Mouse (Mus musculus): Measurements from ENCODE around the gene Il17rc.

Gene Il17rc

DNA sequence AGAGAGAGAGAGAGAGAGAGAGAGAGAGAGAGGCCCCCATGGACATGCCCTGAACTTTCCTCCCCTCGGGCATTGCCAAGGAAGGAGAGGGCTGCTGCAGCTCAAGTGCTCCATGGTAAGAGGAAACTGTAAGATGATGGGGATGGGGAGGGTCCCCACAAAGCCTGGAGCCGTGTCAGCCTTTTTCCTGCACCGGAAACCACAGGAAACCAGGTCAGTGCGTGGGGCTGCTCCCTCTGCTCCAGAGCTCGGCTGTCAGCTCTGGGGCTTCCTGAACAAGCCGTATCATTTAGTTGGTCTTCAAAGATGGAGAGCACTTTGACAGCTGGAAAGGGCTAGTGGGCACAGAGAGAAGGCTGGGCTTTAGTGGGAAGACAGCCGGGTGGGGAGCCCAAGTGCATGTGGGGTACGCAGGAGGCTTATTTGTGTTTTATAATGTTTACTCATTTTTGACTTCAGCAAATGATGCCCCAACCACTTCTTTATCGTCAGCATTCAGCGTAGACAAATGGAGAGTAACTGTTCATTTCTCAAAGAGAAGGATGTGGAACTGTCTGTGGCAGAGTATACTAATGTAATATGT is 13.2 kb upstream of the Il17rc start, which contains the start of gene Il17re:
Il17re (plus strand) TSS at position 533 of the 583 bp plus-strand sequence.
- no peak for DNase-seq

DNA sequence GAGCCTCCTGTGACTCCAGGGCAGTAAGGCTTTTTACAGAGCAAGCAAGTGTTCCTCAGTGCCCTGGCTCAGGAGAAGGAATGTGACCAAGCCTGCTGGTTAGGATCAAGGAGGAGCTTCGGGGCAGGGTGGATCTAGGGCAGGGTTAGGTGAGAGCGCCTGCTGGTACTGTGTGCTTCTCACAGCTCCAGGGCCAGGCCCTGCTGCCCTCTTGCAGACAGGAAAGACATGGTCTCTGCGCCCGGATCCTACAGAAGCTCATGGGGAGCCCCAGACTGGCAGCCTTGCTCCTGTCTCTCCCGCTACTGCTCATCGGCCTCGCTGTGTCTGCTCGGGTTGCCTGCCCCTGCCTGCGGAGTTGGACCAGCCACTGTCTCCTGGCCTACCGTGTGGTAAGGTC is 12.6 kb upstream of the Il17rc start:
- peak; percentile 68 for DNase-seq

DNA sequence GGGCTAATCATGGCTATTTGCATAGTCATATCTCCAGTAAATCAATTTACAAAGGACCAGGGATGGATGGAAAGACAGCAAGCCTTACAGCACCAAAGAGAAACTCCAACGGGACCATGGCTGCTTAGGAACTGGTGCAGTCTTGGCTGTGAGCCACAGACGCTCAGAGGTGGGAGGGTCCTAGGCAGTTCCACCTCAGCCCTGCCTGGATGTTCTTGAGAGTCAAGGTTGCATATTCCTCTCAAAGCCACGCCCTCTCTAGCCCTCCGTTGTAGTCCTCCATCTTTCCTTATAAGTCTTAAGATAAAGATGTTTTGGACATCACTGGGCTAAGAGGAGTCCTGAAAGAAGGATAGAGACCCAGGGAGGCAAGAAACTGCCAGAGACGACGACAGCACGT is 7.2 kb upstream of the Il17rc start:
- no peak for DNase-seq

DNA sequence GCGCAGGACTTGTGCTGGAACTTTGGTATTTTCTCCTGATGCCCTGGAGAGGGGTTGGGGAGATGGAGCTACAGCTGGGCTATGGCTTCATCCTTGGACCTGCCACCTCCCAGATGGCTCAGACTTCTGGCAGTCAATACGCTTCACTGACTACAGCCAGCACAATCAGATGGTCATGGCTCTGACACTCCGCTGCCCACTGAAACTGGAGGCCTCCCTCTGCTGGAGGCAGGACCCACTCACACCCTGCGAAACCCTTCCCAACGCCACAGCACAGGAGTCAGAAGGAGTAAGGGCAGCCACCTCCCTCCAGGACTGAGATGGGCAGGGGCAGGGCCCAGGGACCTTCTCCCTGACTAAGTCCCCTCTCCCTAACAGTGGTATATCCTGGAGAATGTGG is 5.6 kb upstream of the Il17rc start:
- DNase-seq: no peak

DNA sequence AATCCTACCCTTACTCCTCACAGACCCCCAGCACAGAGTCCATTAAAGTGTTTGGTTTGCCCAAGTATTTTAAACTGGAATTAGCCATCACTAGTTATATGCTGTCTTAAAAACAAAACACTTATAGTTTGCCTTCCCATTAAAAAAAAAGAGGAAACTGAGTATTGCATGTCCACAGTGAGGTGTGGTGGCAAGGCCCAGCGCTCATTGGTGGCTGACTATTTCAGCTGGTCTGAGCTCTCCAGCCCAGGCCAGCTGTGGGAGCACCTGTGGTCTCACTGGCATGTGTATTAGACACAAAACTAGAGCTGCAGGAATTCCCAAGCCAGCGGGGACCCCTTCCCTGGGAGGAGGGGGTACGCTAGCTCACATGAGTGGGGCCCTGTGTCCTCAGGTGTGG is 2.7 kb upstream of the Il17rc start:
- DNase-seq: no peak

DNA sequence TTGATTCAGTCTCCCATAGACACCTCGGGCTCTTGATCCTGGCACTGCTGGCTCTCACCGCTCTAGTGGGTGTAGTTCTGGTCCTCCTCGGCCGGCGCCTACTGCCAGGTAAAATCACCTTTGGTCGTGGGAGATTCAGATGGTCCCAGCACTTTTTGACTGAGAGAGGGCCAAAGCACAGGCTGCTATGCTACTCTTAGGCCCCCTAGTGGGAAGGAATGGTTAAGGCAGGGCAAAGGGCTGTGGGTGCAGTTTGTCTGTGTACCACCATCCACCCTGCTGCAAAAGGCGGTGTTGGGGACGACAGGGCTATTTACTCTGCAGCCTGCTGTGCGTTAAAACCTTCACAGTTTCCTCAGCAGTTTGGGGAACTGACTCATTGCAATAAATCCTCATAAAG is 2.2 kb upstream of the Il17rc start:
- peak; percentile 74 for DNase-seq

DNA sequence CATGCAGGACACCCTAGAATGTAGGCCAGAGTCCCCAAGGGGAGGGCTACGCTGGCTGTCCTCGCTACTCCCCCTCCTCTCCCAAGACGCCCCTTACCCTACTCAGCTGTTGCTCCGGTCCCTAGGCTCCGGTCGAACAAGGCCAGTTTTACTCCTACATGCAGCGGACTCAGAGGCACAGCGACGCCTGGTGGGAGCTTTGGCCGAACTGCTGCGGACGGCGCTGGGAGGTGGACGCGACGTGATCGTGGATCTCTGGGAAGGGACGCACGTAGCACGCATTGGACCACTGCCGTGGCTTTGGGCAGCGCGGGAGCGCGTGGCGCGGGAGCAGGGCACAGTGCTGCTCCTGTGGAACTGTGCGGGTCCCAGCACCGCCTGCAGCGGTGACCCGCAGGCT is 1.8 kb upstream of the Il17rc start:
- peak; percentile 72 for DNase-seq

DNA sequence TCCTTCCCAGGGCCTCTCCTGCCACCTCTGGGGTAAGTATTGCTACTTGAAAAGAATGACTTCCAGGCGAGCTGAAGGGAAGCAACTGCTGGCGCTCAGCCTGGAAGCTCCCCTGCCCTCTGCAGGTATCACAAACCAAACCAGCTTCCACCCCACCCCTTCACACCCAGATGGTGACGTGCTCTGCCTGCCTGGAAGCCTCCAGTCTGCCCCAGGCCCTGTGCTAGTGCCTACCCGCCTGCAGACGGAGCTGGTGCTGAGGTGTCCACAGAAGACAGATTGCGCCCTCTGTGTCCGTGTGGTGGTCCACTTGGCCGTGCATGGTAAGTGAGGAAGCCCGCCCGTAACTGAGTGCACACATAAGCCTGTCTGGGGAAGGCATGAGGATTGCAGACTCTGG is 834 bp downstream of the Il17rc start:
- DNase-seq: no peak

DNA sequence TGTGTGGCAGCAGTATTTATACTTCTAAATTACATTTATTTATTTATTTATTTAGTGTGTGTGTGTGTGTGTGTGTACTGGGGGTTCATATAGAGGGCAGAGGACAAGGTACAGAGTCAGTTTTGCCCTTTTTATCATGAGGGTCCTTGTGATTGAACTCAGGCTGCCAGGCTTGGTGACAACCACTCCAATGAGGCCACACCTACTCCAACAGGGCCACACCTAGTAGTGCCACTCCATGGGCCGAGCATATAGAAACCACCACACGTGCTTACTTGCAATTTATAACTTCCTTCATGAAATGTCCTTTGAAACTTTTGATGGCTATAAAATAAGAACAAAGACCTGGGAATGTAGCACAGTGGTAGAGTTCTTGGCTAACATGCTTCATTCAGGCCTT is 2.0 kb downstream of the Il17rc start:
- no peak for DNase-seq

DNA sequence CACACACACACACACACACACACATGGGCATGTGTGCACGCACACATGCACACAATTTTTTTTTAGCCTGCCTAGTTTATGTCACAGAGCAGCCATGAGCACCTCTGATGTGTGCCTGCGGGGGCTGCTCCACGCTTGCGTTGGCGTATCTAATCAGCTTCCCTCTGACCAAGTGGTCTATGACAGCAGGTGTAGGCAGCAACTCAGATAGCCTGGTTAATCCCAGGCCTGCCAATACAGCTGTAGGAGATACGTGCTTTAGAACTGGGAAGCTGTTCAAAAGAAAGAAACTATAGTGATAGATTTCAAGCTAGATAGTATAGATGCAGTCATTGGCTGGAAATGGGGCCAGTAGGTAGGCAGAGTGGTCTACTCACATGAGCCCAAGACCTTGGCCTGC is 2.5 kb downstream of the Il17rc start:
- no peak for DNase-seq

DNA sequence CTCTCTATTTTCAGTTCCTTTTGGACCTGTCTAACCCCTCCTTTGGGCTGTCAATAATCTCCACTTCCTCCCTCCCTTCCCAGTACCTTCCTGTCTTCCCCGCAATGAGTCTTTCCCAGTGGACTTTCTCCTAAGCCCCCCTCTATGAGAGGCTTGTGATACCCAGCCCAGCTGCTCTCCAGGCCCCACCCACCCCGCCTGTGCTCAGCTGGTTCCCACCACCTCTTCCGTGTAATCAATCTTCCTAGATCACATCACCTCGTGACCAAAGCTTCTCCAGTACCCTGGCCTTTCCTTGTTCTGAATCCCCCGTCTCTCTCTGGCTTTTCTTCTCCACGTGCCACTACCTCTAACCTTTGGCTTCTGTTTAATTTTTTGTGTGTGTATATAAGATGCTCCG is 6.1 kb downstream of the Il17rc start:
- DNase-seq: no peak

DNA sequence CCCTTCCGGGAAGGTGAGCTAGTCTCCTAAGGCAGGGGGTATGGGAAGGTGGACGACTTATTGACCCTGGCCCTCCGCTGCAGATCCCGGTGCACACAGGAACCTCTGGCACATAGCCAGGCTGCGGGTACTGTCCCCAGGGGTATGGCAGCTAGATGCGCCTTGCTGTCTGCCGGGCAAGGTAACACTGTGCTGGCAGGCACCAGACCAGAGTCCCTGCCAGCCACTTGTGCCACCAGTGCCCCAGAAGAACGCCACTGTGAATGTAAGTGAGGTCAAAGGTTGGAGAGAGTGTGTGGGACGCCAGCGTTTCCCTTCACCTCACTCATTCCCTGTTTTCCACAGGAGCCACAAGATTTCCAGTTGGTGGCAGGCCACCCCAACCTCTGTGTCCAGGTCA is 7.7 kb downstream of the Il17rc start:
- DNase-seq: peak; percentile 54

DNA sequence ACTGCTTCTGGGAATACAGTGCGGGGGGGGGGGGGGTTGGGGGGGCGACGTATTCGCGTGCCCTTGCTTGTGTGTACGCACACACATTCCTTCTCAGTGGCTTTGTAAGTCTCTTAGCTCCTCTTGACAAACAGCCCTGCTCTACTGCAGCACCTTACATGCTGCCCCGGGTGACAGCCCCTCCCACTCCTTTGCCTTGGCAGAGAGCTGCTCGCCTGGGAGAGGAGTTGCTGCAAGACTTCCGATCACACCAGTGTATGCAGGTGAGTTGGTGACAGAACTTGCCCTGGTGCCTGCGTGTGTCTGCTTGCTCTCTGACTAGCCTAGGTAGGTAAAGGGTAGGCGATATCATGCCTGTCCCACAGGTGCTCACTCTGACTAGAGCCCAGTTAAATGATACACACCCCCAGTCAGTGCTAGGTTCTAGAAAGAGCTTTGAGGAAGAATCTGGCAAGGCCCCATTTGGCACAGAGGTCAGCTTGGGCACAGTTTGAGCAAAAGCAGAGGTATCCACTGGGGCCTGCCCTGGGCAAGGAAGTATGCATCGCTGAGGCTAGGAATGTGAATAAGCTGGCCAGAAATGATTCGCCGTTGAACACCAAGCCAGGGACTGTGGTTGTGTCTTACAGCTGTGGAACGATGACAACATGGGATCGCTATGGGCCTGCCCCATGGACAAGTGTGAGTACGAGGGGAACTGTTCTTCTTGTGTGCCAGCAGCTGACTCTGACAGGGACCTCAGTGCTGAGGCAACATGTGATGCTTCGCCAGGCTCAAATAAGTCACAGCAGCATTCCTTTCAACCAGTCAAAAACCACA is 9.5 kb downstream of the Il17rc start:
- DNase-seq: peak; percentile 64

DNA sequence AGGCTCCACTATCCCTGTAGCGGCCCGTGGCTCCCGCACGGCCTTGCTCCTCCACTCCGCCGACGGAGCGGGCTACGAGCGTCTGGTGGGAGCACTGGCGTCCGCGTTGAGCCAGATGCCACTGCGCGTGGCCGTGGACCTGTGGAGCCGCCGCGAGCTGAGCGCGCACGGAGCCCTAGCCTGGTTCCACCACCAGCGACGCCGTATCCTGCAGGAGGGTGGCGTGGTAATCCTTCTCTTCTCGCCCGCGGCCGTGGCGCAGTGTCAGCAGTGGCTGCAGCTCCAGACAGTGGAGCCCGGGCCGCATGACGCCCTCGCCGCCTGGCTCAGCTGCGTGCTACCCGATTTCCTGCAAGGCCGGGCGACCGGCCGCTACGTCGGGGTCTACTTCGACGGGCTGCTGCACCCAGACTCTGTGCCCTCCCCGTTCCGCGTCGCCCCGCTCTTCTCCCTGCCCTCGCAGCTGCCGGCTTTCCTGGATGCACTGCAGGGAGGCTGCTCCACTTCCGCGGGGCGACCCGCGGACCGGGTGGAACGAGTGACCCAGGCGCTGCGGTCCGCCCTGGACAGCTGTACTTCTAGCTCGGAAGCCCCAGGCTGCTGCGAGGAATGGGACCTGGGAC is 11.4 kb downstream of the Il17rc start:
- DNase-seq: peak; percentile 43

DNA sequence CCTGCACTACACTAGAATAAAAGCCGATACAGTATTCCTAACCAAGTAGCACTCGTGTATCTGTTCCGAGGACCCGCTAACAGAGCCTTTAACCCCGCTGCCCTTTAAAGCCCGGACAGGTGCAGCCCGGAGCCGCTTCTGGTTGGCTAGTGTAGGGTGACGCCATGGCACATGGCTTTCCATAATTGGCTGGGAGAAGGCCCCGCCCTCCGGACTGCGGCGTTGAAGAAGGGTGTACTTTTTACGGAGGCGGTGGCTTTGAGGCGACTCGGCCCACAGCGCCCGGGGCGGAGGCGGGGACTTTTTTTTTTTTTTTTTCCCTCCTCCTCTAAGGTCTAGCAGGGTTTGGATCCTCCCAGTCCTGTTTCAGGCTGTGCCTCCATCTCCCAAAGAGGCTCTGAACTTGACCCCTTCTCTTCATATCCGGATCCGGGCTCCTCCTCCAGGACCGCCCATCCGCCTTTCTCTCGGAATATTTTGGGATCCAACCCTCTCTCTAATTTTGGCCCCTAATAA is 11.9 kb downstream of the Il17rc start, which contains the start of gene Creld1:
Creld1 (plus strand) TSS at position 198 of the 516 bp plus-strand sequence.
- peak; percentile 97 for DNase-seq

DNA sequence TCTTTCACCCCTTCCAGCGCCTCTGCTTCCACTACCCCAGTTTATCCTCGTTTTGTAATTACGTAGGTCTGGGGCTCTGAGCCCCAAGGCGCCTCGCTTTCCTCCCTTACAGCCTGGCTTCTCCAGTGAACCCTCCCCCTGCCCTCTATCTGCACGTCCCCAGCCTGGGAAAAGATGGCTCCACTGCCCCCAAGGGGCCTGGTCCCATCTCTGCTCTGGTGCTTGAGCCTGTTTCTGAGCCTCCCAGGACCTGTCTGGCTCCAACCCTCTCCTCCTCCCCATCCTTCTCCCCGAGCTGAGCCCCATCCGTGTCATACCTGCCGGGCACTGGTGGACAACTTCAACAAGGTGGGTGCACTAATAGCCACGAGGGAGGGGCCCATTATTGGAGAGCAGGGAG is 12.5 kb downstream of the Il17rc start:
- DNase-seq: peak; percentile 44

DNA sequence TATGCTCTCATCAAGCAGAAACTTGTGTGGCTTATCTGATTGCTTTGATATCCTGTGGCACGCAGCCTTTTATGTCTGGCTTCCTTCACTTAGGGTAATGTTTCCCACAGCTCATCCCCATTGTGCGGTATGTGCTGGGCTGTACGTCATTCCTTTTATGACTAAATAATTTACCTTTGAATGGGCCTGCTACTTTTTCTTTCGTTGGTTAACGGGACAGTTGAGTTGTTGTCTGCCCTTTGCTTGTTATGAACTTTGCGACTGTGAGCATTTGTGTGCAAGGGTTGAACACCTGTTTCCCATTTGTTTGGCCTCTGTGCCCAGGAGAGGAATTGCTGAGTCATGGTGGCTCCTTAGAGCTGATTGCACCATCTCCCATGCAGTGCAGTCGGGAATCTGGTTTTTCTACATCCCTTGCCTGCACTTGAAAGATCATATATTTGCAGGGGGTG is 15.9 kb downstream of the Il17rc start:
- DNase-seq: peak; percentile 56

DNA sequence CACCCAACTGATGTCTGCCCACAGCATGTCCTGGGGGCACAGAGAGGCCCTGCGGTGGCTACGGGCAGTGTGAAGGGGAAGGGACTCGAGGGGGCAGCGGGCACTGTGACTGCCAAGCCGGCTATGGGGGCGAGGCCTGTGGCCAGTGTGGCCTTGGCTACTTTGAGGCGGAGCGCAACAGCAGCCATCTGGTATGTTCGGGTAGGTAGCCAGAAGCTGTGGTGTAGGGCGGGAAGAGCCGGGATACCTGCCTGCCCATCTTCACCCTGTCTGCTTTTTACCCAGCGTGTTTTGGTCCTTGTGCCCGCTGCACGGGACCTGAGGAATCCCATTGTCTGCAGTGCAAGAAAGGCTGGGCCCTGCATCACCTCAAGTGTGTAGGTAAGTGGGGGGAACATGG is 18.2 kb downstream of the Il17rc start:
- DNase-seq: no peak

DNA sequence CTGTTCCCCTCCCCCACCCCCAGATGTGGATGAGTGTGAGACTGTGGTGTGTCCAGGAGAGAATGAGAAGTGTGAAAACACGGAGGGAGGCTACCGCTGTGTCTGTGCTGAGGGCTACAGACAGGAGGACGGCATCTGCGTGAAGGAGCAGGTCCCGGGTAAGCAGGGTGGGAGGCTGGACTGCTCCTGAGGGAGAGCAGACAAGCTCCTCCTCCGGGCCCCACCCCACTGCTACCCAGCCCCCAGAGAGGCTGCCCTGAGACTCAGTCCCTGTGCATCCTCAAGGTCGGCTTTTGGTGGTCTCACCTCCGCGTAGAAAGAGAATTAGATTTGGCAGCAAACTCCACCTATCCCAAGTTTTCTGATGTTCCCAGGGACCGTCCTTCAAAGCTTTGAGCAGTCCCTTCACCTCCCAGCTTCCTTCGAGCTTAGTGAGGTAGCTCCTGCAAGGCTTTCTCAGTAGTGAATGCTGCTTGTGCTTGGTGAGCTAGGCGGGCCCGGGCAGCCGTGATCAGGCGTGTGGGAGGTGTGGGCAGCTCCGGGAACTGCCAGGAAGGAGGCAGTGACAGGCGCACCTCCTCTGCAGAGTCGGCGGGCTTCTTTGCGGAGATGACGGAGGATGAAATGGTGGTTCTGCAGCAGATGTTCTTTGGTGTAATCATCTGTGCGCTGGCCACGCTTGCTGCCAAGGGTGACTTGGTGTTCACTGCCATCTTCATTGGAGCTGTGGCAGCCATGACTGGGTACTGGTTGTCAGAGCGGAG is 21.1 kb downstream of the Il17rc start:
- DNase-seq: no peak

DNA sequence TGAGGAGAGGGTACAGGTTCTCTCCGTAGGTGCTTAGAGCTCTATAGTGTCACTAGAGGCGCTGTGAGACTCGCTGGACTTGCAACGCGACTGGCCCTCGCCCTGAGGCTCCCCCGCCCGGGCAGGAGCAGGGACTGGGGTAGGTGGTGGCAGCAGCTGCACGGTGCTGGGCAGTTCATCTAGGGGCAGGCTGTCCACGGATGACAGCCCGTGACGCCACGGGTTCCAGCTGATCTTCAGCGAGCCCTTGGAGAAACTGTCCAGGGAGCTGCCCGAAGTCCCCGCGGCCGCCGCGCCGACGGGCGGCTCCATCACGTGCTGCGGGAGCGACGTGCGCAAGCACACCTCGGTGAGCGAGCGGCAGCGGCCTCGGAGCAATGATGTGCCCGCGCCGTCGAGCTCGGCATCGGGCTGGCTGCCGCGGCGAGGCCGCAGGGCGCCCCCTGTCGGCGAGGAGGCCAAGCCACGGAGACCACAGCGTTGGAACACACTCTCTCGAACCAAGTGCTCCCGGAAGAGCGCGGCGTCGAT is 23.1 kb downstream of the Il17rc start:
- DNase-seq: peak; percentile 75

DNA sequence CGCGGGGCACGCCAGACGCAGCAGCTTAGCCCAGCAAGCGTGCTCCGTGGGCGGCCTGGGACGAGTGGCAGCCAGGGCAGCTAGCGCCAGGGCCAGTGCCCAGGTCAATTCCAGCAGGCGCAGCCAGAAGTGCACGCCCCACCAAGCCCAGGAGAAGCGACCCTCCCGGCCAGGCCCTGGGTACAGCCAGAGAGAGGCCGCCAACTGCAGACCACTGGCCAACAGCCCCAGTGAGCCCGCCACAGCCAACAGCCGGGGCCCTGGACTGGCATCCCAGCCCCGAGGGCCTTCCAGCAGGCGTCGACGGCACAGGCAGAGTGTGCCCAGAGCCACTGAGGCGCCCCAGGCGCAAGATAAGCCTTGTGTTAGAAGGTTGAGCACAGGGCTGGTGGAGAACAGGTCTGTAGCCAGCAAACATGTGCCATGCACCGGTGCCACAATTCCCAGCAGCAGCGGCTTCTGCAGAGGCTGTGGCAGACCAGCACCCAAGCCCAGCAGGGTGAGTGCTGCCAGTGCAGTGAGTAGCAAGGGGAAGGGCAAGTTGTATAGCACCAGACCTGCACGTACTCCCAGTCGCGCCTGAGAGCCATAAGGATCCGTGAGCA is 23.9 kb downstream of the Il17rc start:
- no peak for DNase-seq

DNA sequence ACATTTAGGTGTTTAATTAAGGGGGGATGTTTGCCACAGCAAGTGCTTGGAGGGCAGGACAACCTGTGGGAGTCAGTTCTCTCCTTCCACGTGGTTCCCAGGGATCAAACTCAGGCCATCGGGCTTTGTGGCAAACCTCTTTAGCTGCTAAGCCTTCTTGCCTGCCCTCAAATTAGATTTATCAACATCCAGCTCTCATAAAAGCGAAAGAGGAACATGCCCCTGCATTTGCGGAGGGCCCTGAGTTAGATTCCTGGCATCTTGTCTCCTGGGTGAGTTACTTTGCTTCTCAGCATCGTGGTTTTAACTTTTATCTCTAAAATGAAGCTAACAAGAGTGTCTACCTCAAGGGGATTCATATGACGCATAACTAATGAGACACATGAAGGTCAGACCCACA is 28.1 kb downstream of the Il17rc start:
- no peak for DNase-seq

Measured in kidney, adult 11 months (tissue).